Mouse (Mus musculus) lung, embryonic 14.5 days (tissue): ENCODE measurements at regions not wholly inside any gene's neighbourhood (a gene's known extent, or its start where the extent isn't known, plus 50 kb on each side); places are given as distances from the start of the nearest gene placed in this dataset.
A peak's percentile ranks its signal among the peaks of the same experiment; 100 is the strongest.

Experiments
- ATAC-seq: fragments of 200-750 bp; cut with Nextera tagmentation; 2 replicates; pipeline ENCODE4 v1.8.0; 2017; ENCODE audit warnings: mild to moderate bottlenecking, moderate TSS enrichment, moderate library complexity; ENCODE audit not compliant: insufficient read depth
- DNase-seq: peaks from one replicate; pipeline ENCODE4 v3.0.0-alpha.2; 2015
- H3K27ac ChIP-seq: fragments of 300-500 bp; sonication (generic); 2 replicates; pipeline ENCODE4 v1.5.1; 2014; ENCODE audit warnings: low read depth, mild to moderate bottlenecking, moderate library complexity
- H3K27me3 ChIP-seq: fragments of 300-500 bp; sonication (generic); 2 replicates; pipeline ENCODE4 v1.6.1; 2014; ENCODE audit warnings: low read length, control low read depth; ENCODE audit not compliant: insufficient read depth
- H3K36me3 ChIP-seq: fragments of 300-500 bp; sonication (generic); 2 replicates; pipeline ENCODE4 v1.6.1; 2014; ENCODE audit warnings: control low read depth; ENCODE audit not compliant: insufficient read depth
- H3K4me1 ChIP-seq: fragments of 300-500 bp; sonication (generic); 2 replicates; pipeline ENCODE4 v1.6.1; 2014; ENCODE audit warnings: antibody characterized with exemption, control low read depth; ENCODE audit not compliant: insufficient read depth
- H3K4me2 ChIP-seq: fragments of 300-500 bp; sonication (generic); 2 replicates; pipeline ENCODE4 v1.6.1; 2014; ENCODE audit warnings: mild to moderate bottlenecking
- H3K4me3 ChIP-seq: fragments of 300-500 bp; sonication (generic); 2 replicates; pipeline ENCODE4 v1.5.1; 2014; ENCODE audit warnings: low read depth, low read length
- H3K9ac ChIP-seq: fragments of 300-500 bp; sonication (generic); 2 replicates; pipeline ENCODE4 v1.6.1; 2014
- H3K9me3 ChIP-seq: fragments of 300-500 bp; sonication (generic); 2 replicates; pipeline ENCODE4 v1.6.1; 2016; ENCODE audit warnings: low read depth, low read length, control low read depth
- CTCF ChIP-seq: IDR thresholded peaks from 2 replicates; pipeline ENCODE4 v1.5.1; 2016; ENCODE audit warnings: antibody characterized with exemption, low read depth
- WGBS: fragments of 180-500 bp; shearing (Covaris S2); extraction: QIAGEN DNeasy Blood & Tissue Kit; methylation state at CpG from one replicate; pipeline ENCODE4 v1.1.7; 2014; 5-methylcytosine and 5-hydroxymethylcytosine counted together

GRCm38 (mm10) chr4:54704696-54705095, 240.2 kb upstream of the Zfp462 start:
- TF ChIP-seq CTCF = no peak
- ATAC-seq (no peak), DNase-seq (no peak)
- WGBS = 47% methylated on average over 5 of the region's 5 CpGs
- no peak overlapping the region for H3K4me3 ChIP-seq
- no peaks in the 10 kb centered on the region for H3K9me3 ChIP-seq
- H3K4me1 ChIP-seq = no peaks in the 10 kb centered on the region
- H3K36me3 ChIP-seq = no peaks in the 10 kb centered on the region
- H3K27me3 ChIP-seq = no peaks in the 10 kb centered on the region
- H3K4me2 ChIP-seq = no peak overlapping the region
- no peak overlapping the region for H3K27ac ChIP-seq
- no peak overlapping the region for H3K9ac ChIP-seq

- Histone ChIP-seq H3K4me2 (no peak overlapping the region), H3K9me3 (no peaks in the 10 kb centered on the region), H3K4me3 (no peak overlapping the region), H3K9ac (no peak overlapping the region), H3K27me3 (no peaks in the 10 kb centered on the region), H3K27ac (no peak overlapping the region), H3K36me3 (no peaks in the 10 kb centered on the region), H3K4me1 (no peaks in the 10 kb centered on the region)
- ATAC-seq = no peak
- TF ChIP-seq CTCF = no peak
- no peak for DNase-seq
These were observed 235.1 kb upstream of the Zfp462 start for GRCm38 (mm10) chr4:54709751-54710150.

GRCm38 (mm10) chr4:54712929-54713328, 231.9 kb upstream of the Zfp462 start:
- Histone ChIP-seq H3K4me3 (no peak overlapping the region), H3K27me3 (no peaks in the 10 kb centered on the region), H3K9ac (no peak overlapping the region), H3K9me3 (no peaks in the 10 kb centered on the region), H3K4me1 (no peaks in the 10 kb centered on the region), H3K36me3 (no peaks in the 10 kb centered on the region), H3K27ac (no peak overlapping the region), H3K4me2 (no peak overlapping the region)
- ATAC-seq (peak; percentile 75; the same call in 1 of the 2 replicates), DNase-seq (peak; percentile 61)
- WGBS = 16% methylated on average over 3 of the region's 3 CpGs
- no peak for TF ChIP-seq CTCF

GRCm38 (mm10) chr4:54714612-54715342, 230.1 kb upstream of the Zfp462 start:
- no peak overlapping the region for H3K4me3 ChIP-seq
- no peaks in the 10 kb centered on the region for H3K9me3 ChIP-seq
- TF ChIP-seq CTCF = no peak
- no peaks in the 10 kb centered on the region for H3K36me3 ChIP-seq
- no peak for ATAC-seq
- H3K4me1 ChIP-seq = no peaks in the 10 kb centered on the region
- H3K4me2 ChIP-seq = no peak overlapping the region
- 35% methylated on average over 9 of the region's 9 CpGs for WGBS
- DNase-seq = no peak
- no peaks in the 10 kb centered on the region for H3K27me3 ChIP-seq
- no peak overlapping the region for H3K27ac ChIP-seq
- no peak overlapping the region for H3K9ac ChIP-seq

GRCm38 (mm10) chr4:54718083-54718482, 226.8 kb upstream of the Zfp462 start:
- H3K4me1 ChIP-seq = no peaks in the 10 kb centered on the region
- no peak overlapping the region for H3K4me3 ChIP-seq
- no peaks in the 10 kb centered on the region for H3K36me3 ChIP-seq
- no peak for DNase-seq
- no peak for TF ChIP-seq CTCF
- no peak overlapping the region for H3K4me2 ChIP-seq
- no peak overlapping the region for H3K9ac ChIP-seq
- H3K9me3 ChIP-seq = no peaks in the 10 kb centered on the region
- no peak overlapping the region for H3K27ac ChIP-seq
- ATAC-seq = no peak
- no peaks in the 10 kb centered on the region for H3K27me3 ChIP-seq
- WGBS = 48% methylated on average over 1 of the region's 1 CpGs

GRCm38 (mm10) chr4:54739001-54739400, 205.8 kb upstream of the Zfp462 start:
- H3K36me3 ChIP-seq = no peaks in the 10 kb centered on the region
- H3K4me3 ChIP-seq = no peak overlapping the region
- 61% methylated on average over 5 of the region's 5 CpGs for WGBS
- H3K27me3 ChIP-seq = no peaks in the 10 kb centered on the region
- H3K4me1 ChIP-seq = no peaks in the 10 kb centered on the region
- H3K9me3 ChIP-seq = no peaks in the 10 kb centered on the region
- DNase-seq (no peak), ATAC-seq (no peak)
- no peak overlapping the region for H3K9ac ChIP-seq
- no peak for TF ChIP-seq CTCF
- no peak overlapping the region for H3K4me2 ChIP-seq
- no peak overlapping the region for H3K27ac ChIP-seq

GRCm38 (mm10) chr4:54751458-54751857, 193.4 kb upstream of the Zfp462 start:
- Histone ChIP-seq H3K27me3 (no peaks in the 10 kb centered on the region), H3K27ac (no peak overlapping the region), H3K36me3 (no peaks in the 10 kb centered on the region), H3K4me3 (no peak overlapping the region), H3K9me3 (no peaks in the 10 kb centered on the region), H3K9ac (no peak overlapping the region), H3K4me1 (no peaks in the 10 kb centered on the region), H3K4me2 (no peak overlapping the region)
- ATAC-seq (no peak), DNase-seq (no peak)
- 76% methylated on average over 2 of the region's 2 CpGs for WGBS
- TF ChIP-seq CTCF = no peak
